In the genomic region with DNA sequence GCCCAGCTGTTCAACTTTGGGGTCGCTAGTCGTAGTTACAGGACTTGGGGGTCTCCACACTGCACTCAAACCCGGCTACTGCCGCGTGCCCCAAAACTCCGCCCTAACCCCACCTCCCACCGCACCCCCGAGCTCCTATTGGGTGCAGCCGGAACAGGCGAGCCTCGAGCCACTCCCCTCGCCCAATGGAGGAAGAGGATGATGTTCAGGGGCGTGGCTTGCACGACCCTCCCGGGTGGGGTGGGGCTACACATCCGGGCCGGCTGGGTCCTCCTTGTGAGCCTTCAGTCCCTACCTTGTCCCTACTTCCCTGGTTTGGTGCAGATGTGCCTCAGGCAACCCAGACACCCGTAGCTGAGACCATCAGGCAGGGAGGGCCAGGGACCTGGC, we compare ENCODE assay signal across 8 mouse cellular contexts. TPM values are rescaled to one million over a fixed set of nuclear protein-coding genes. Genes with fewer than 3 reads are reported as not detected.
DNase-seq lines count a peak whose midpoint lies in the region; ATAC-seq and TF ChIP-seq lines count a peak whose summit lies in the region.

No protein-coding gene starts in this region.

- intact Hi-C loops in left cerebral cortex, adult 2 months (cut with DNase I), result no loop called here

- ATAC-seq in hindbrain, postnatal 0 days, result peak; percentile 98
- ATAC-seq in megakaryocyte, adult 5-6 weeks (ENCODE audit: poor library complexity, severe bottlenecking), result peak; percentile 85

- H3K27me3 ChIP-seq in hindbrain, postnatal 0 days (ENCODE audit: insufficient read depth, low read length), result no peaks in the 10 kb centered on the region

- peak overlapping the region; percentile 80 for H3K27ac ChIP-seq in hindbrain, postnatal 0 days
- peak overlapping the region; percentile 84 for H3K27ac ChIP-seq in left cerebral cortex, adult 2 months

- no peak for TF ChIP-seq CTCF in hindbrain, postnatal 0 days (IDR thresholded peaks at IDR 0.05; ENCODE audit: low read depth)
- no peak for TF ChIP-seq CTCF in left cerebral cortex, adult 2 months (IDR thresholded peaks at IDR 0.05)

- peak overlapping the region; percentile 54 for H3K9ac ChIP-seq in hindbrain, postnatal 0 days (replicated peaks; ENCODE audit: low read length)

- peak overlapping the region; percentile 64 for H3K4me3 ChIP-seq in hindbrain, postnatal 0 days (ENCODE audit: low read length)
- H3K4me3 ChIP-seq in left cerebral cortex, adult 2 months, result peak overlapping the region; percentile 82

- peak overlapping the region; percentile 76 for H3K4me2 ChIP-seq in hindbrain, postnatal 0 days (ENCODE audit: low read depth, low read length)

- peak; percentile 88 for DNase-seq in T-cell, adult 2 months (ENCODE audit: low spot score)
- peak; percentile 82 to 88 for DNase-seq in cerebellum, postnatal 36 days
- peak; percentile 92 for DNase-seq in gastrocnemius, adult 18-20 months (ENCODE audit: low spot score)
- peak; percentile 97 for DNase-seq in hindbrain, postnatal 0 days (ENCODE audit: low spot score)
- DNase-seq in left cerebral cortex, adult 2 months (ENCODE audit: extremely low spot score in 1 of 2, low spot score in 2 of 2), result peak; percentile 82 to 89
- peak; percentile 87 to 90 for DNase-seq in right cerebral cortex, adult 2 months (ENCODE audit: low spot score in 2 of 2)
- DNase-seq in urinary bladder, postnatal 14 days (ENCODE audit: low spot score), result peak; percentile 94

- WGBS in hindbrain, postnatal 0 days, result 0% methylated on average over 18 of the region's 18 CpGs

- no peaks in the 10 kb centered on the region for H3K9me3 ChIP-seq in hindbrain, postnatal 0 days (ENCODE audit: low read length)

- peaks cover 12% of the 10 kb centered on the region; the same call in 1 of the 2 replicates for H3K4me1 ChIP-seq in hindbrain, postnatal 0 days (ENCODE audit: insufficient read depth, low read length)

- no peaks in the 10 kb centered on the region for H3K36me3 ChIP-seq in hindbrain, postnatal 0 days (ENCODE audit: insufficient read depth, low read length)

RNA-seq across cellular contexts. Expression of a gene that starts 0.9 kb away (rescaled TPM):
- total RNA-seq in gastrocnemius, adult 18-20 months (2021), result 1 to 10 TPM; 2.4 to 2.6 TPM
- 20.6 and 28.4 TPM in 2 replicates for total RNA-seq in hindbrain, postnatal 0 days (2014; rRNA removed)
- polyA plus RNA-seq in hindbrain, postnatal 0 days (2015; fragmentation: Nextera tagmentation; extraction: Ambion mirVana), result 10.7 and 10.9 TPM in 2 replicates
- total RNA-seq in left cerebral cortex, adult 2 months (2021), result 10 to 100 TPM; 15.8 to 17.7 TPM
- total RNA-seq in megakaryocyte, adult 5-6 weeks (2015), result 23.8 and 25.6 TPM in 2 replicates
- 50.1 and 51.5 TPM in 2 replicates for total RNA-seq in megakaryocyte, adult 5-6 weeks (2017)

RNA-seq across cellular contexts. Expression of a gene that starts 36.0 kb away (rescaled TPM):
- 1 to 10 TPM; 1.9 TPM for total RNA-seq in gastrocnemius, adult 18-20 months (2021)
- 20.3 and 31.1 TPM in 2 replicates for total RNA-seq in hindbrain, postnatal 0 days (2014; rRNA removed)
- polyA plus RNA-seq in hindbrain, postnatal 0 days (2015; fragmentation: Nextera tagmentation; extraction: Ambion mirVana), result 26.2 and 27.1 TPM in 2 replicates
- total RNA-seq in left cerebral cortex, adult 2 months (2021), result 1 to 10 TPM; 1.7 to 2.4 TPM
- total RNA-seq in megakaryocyte, adult 5-6 weeks (2015), result 49.8 and 57.8 TPM in 2 replicates
- 127 and 156 TPM in 2 replicates for total RNA-seq in megakaryocyte, adult 5-6 weeks (2017)

Comparison
In these comparisons a context has a peak if more than half of its experiments do, and no peak if none do; other contexts are left out.
1. Peak in every context shown above with its lines: DNase-seq, ATAC-seq, H3K4me3 ChIP-seq and H3K27ac ChIP-seq.